Comparison of ENCODE assay signal across 24 mouse cellular contexts in genomic region chr1:194780794-194781390, GRCm38 (mm10).
DNase-seq lines count a peak whose midpoint lies in the region; ATAC-seq lines count a peak whose summit lies in the region.
"Had no signal": no experiment of that assay in that cellular context is flagged by ENCODE, and none has a peak within 500 bp of the region (broad histone marks: within the 10 kb centered on the region; RNA-seq: fewer than 3 reads in every experiment).

No protein-coding gene starts in this region.

- no peak overlapping the region for H3K9ac ChIP-seq in embryonic facial prominence, embryonic 12.5 days
- H3K9ac ChIP-seq in hindbrain, embryonic 11.5 days (ENCODE audit: low read depth, low read length): no peak overlapping the region
- no peak overlapping the region for H3K9ac ChIP-seq in midbrain, embryonic 11.5 days (ENCODE audit: low read length)
- H3K9ac ChIP-seq in hindbrain, embryonic 13.5 days: no peak overlapping the region
- H3K9ac ChIP-seq: embryonic facial prominence, embryonic 15.5 days; limb, embryonic 12.5 days; liver, postnatal 0 days; midbrain, embryonic 13.5 days had no signal

- no peak overlapping the region for H3K27ac ChIP-seq in embryonic facial prominence, embryonic 12.5 days
- H3K27ac ChIP-seq in embryonic facial prominence, embryonic 10.5 days (replicated peaks): no peak overlapping the region
- no peak overlapping the region for H3K27ac ChIP-seq in hindbrain, embryonic 11.5 days (ENCODE audit: low read depth, low read length)
- H3K27ac ChIP-seq in hindbrain, embryonic 10.5 days: no peak overlapping the region
- no peak overlapping the region for H3K27ac ChIP-seq in midbrain, embryonic 11.5 days (ENCODE audit: low read depth, low read length)
- no peak overlapping the region for H3K27ac ChIP-seq in midbrain, embryonic 10.5 days (replicated peaks)
- 0 out of 2 replicates have a peak overlapping the region, but pooled peaks have one; percentile 55 for H3K27ac ChIP-seq in hindbrain, embryonic 13.5 days
- H3K27ac ChIP-seq: embryonic facial prominence, embryonic 15.5 days; limb, embryonic 12.5 days; midbrain, embryonic 13.5 days; stomach, postnatal 0 days had no signal

- no peaks in the 10 kb centered on the region for H3K27me3 ChIP-seq in embryonic facial prominence, embryonic 12.5 days
- no peaks in the 10 kb centered on the region for H3K27me3 ChIP-seq in embryonic facial prominence, embryonic 10.5 days (replicated peaks; ENCODE audit: low read depth, poor library complexity, severe bottlenecking)
- H3K27me3 ChIP-seq in hindbrain, embryonic 11.5 days (ENCODE audit: control insufficient read depth, insufficient read depth, low read length): no peaks in the 10 kb centered on the region
- no peaks in the 10 kb centered on the region for H3K27me3 ChIP-seq in hindbrain, embryonic 10.5 days (ENCODE audit: insufficient read depth, poor library complexity, severe bottlenecking)
- H3K27me3 ChIP-seq in midbrain, embryonic 11.5 days (ENCODE audit: control insufficient read depth, insufficient read depth, low read length): no peaks in the 10 kb centered on the region
- no peaks in the 10 kb centered on the region for H3K27me3 ChIP-seq in midbrain, embryonic 10.5 days (ENCODE audit: low read depth, poor library complexity, severe bottlenecking)
- H3K27me3 ChIP-seq in hindbrain, embryonic 13.5 days: no peaks in the 10 kb centered on the region
- H3K27me3 ChIP-seq: embryonic facial prominence, embryonic 15.5 days; limb, embryonic 12.5 days; midbrain, embryonic 13.5 days had no signal

- ATAC-seq in embryonic facial prominence, embryonic 12.5 days (ENCODE audit: insufficient number of reproducible peaks, insufficient read depth, low FRiP score, low TSS enrichment): peak; percentile 28; the same call in 1 of the 2 replicates
- ATAC-seq in hindbrain, embryonic 11.5 days (ENCODE audit: low FRiP score): peak; percentile 53; the same call in 1 of the 2 replicates
- no peak for ATAC-seq in midbrain, embryonic 11.5 days (ENCODE audit: low FRiP score)
- peak; percentile 57 for ATAC-seq in hindbrain, embryonic 13.5 days (ENCODE audit: low FRiP score)
- no peak for ATAC-seq in megakaryocyte progenitor cell, adult 5-6 weeks (replicated peaks; ENCODE audit: poor library complexity)
- ATAC-seq: CD4-positive, CD25-positive, alpha-beta regulatory T cell, adult 4 months; intestine, postnatal 0 days; liver, postnatal 0 days; lung, postnatal 0 days; midbrain, embryonic 13.5 days had no signal

- H3K9me3 ChIP-seq in embryonic facial prominence, embryonic 12.5 days: no peaks in the 10 kb centered on the region
- no peaks in the 10 kb centered on the region for H3K9me3 ChIP-seq in embryonic facial prominence, embryonic 10.5 days
- no peaks in the 10 kb centered on the region for H3K9me3 ChIP-seq in hindbrain, embryonic 11.5 days (ENCODE audit: control insufficient read depth, low read length)
- no peaks in the 10 kb centered on the region for H3K9me3 ChIP-seq in hindbrain, embryonic 10.5 days
- H3K9me3 ChIP-seq in midbrain, embryonic 11.5 days (ENCODE audit: control insufficient read depth, low read length): no peaks in the 10 kb centered on the region
- no peaks in the 10 kb centered on the region for H3K9me3 ChIP-seq in midbrain, embryonic 10.5 days (replicated peaks)
- no peaks in the 10 kb centered on the region for H3K9me3 ChIP-seq in hindbrain, embryonic 13.5 days
- H3K9me3 ChIP-seq: embryonic facial prominence, embryonic 15.5 days; limb, embryonic 12.5 days; midbrain, embryonic 13.5 days had no signal

- no peak for DNase-seq in embryonic facial prominence, embryonic 10.5 days (ENCODE audit: low spot score)
- no peak for DNase-seq in hindbrain, embryonic 11.5 days (ENCODE audit: low spot score)
- DNase-seq in hindbrain, embryonic 10.5 days (ENCODE audit: low spot score): no peak
- DNase-seq in midbrain, embryonic 11.5 days (ENCODE audit: low spot score, missing footprints): peak; percentile 37
- DNase-seq in midbrain, embryonic 10.5 days (ENCODE audit: low spot score): no peak
- DNase-seq: adrenal gland, postnatal 25 days; cerebellum, adult 11 months; cerebellum, postnatal 36 days; embryo, embryonic 11 days; gastrocnemius, postnatal 25 days; kidney, postnatal 25 days; liver, postnatal 0 days; thymus, adult 2 months had no signal

- no peak overlapping the region for H3K4me2 ChIP-seq in embryonic facial prominence, embryonic 12.5 days (replicated peaks)
- no peak overlapping the region for H3K4me2 ChIP-seq in hindbrain, embryonic 11.5 days (replicated peaks; ENCODE audit: low read depth, low read length)
- H3K4me2 ChIP-seq in midbrain, embryonic 11.5 days: no peak overlapping the region
- H3K4me2 ChIP-seq in hindbrain, embryonic 13.5 days: no peak overlapping the region
- H3K4me2 ChIP-seq: embryonic facial prominence, embryonic 15.5 days; limb, embryonic 12.5 days; liver, embryonic 11.5 days; midbrain, embryonic 13.5 days had no signal

- 66% methylated on average over 5 of the region's 5 CpGs for WGBS in embryonic facial prominence, embryonic 12.5 days
- 75% methylated on average over 5 of the region's 5 CpGs for WGBS in embryonic facial prominence, embryonic 10.5 days
- WGBS in hindbrain, embryonic 11.5 days: 72% methylated on average over 5 of the region's 5 CpGs
- 84% methylated on average over 5 of the region's 5 CpGs for WGBS in hindbrain, embryonic 10.5 days
- WGBS in midbrain, embryonic 11.5 days: 82% methylated on average over 5 of the region's 5 CpGs
- 90% methylated on average over 5 of the region's 5 CpGs for WGBS in midbrain, embryonic 10.5 days
- WGBS in hindbrain, embryonic 13.5 days: 28% methylated on average over 5 of the region's 5 CpGs

- H3K36me3 ChIP-seq in embryonic facial prominence, embryonic 12.5 days: no peaks in the 10 kb centered on the region
- H3K36me3 ChIP-seq in embryonic facial prominence, embryonic 10.5 days (replicated peaks): peaks cover 32% of the 10 kb centered on the region
- no peaks in the 10 kb centered on the region for H3K36me3 ChIP-seq in hindbrain, embryonic 11.5 days (ENCODE audit: control insufficient read depth, insufficient read depth, low read length)
- H3K36me3 ChIP-seq in hindbrain, embryonic 10.5 days: peaks cover 66% of the 10 kb centered on the region
- no peaks in the 10 kb centered on the region for H3K36me3 ChIP-seq in midbrain, embryonic 11.5 days (ENCODE audit: control insufficient read depth, insufficient read depth, low read length)
- H3K36me3 ChIP-seq in midbrain, embryonic 10.5 days: peaks cover 33% of the 10 kb centered on the region
- H3K36me3 ChIP-seq in hindbrain, embryonic 13.5 days: peaks cover 56% of the 10 kb centered on the region
- H3K36me3 ChIP-seq: embryonic facial prominence, embryonic 15.5 days; limb, embryonic 12.5 days had no signal

- no peaks in the 10 kb centered on the region for H3K4me1 ChIP-seq in embryonic facial prominence, embryonic 12.5 days
- no peaks in the 10 kb centered on the region for H3K4me1 ChIP-seq in embryonic facial prominence, embryonic 10.5 days
- no peaks in the 10 kb centered on the region for H3K4me1 ChIP-seq in hindbrain, embryonic 11.5 days (replicated peaks; ENCODE audit: control insufficient read depth, insufficient read depth, low read length)
- no peaks in the 10 kb centered on the region for H3K4me1 ChIP-seq in hindbrain, embryonic 10.5 days (replicated peaks)
- H3K4me1 ChIP-seq in midbrain, embryonic 11.5 days (ENCODE audit: control insufficient read depth, insufficient read depth, low read length): no peaks in the 10 kb centered on the region
- H3K4me1 ChIP-seq in midbrain, embryonic 10.5 days: no peaks in the 10 kb centered on the region
- H3K4me1 ChIP-seq in hindbrain, embryonic 13.5 days (replicated peaks): peaks cover 18% of the 10 kb centered on the region
- H3K4me1 ChIP-seq: embryonic facial prominence, embryonic 15.5 days; limb, embryonic 12.5 days; midbrain, embryonic 13.5 days had no signal

- H3K4me3 ChIP-seq in embryonic facial prominence, embryonic 12.5 days: no peak overlapping the region
- H3K4me3 ChIP-seq in embryonic facial prominence, embryonic 10.5 days: no peak overlapping the region
- no peak overlapping the region for H3K4me3 ChIP-seq in hindbrain, embryonic 11.5 days (ENCODE audit: low read depth, low read length)
- no peak overlapping the region for H3K4me3 ChIP-seq in hindbrain, embryonic 10.5 days
- no peak overlapping the region for H3K4me3 ChIP-seq in midbrain, embryonic 11.5 days (ENCODE audit: low read depth, low read length)
- H3K4me3 ChIP-seq in midbrain, embryonic 10.5 days: no peak overlapping the region
- H3K4me3 ChIP-seq in hindbrain, embryonic 13.5 days: no peak overlapping the region
- H3K4me3 ChIP-seq: embryonic facial prominence, embryonic 15.5 days; limb, embryonic 12.5 days; midbrain, embryonic 13.5 days had no signal

Comparison
In these comparisons a context has a peak if more than half of its experiments do, and no peak if none do; other contexts are left out.
1. ATAC-seq: peak in embryonic facial prominence, embryonic 12.5 days (single experiment), hindbrain, embryonic 11.5 days (single experiment) and hindbrain, embryonic 13.5 days (single experiment); none in midbrain, embryonic 11.5 days (single experiment) and megakaryocyte progenitor cell, adult 5-6 weeks (single experiment).